Mouse (Mus musculus) intestine, postnatal 0 days (tissue): ENCODE measurements around the gene Rimklb. TPM values are rescaled to one million over a fixed set of nuclear protein-coding genes. Genes with fewer than 3 reads are reported as not detected.
"Not testable (repeated sequence)": the region's sequence is repeated elsewhere in the genome, so short reads cannot be mapped to it uniquely, and the experiment has no call there.

Experiments
- ATAC-seq: fragments of 200-750 bp; cut with Nextera tagmentation; 2 replicates; pipeline ENCODE4 v1.8.0; 2017; ENCODE audit warnings: mild to moderate bottlenecking, moderate TSS enrichment, moderate library complexity
- H3K27ac ChIP-seq: fragments of 300-500 bp; sonication (generic); 2 replicates; pipeline ENCODE4 v1.5.1; 2014; ENCODE audit warnings: mild to moderate bottlenecking, low read depth, low read length, moderate library complexity
- H3K27me3 ChIP-seq: fragments of 300-500 bp; sonication (generic); replicated peaks from 2 replicates; pipeline ENCODE4 v1.6.1; 2014; ENCODE audit warnings: low read length, mixed read lengths; ENCODE audit not compliant: control insufficient read depth, insufficient read depth
- H3K36me3 ChIP-seq: fragments of 300-500 bp; sonication (generic); 2 replicates; pipeline ENCODE4 v1.6.1; 2014; ENCODE audit warnings: mild to moderate bottlenecking, moderate library complexity; ENCODE audit not compliant: control insufficient read depth, insufficient read depth
- H3K4me1 ChIP-seq: fragments of 300-500 bp; sonication (generic); replicated peaks from 2 replicates; pipeline ENCODE4 v1.6.1; 2014; ENCODE audit warnings: antibody characterized with exemption, low read length, mixed read lengths; ENCODE audit not compliant: control insufficient read depth, insufficient read depth
- H3K4me2 ChIP-seq: fragments of 300-500 bp; sonication (generic); replicated peaks from 2 replicates; pipeline ENCODE4 v1.6.1; 2014; ENCODE audit warnings: low read depth, mild to moderate bottlenecking, moderate library complexity
- H3K4me3 ChIP-seq: fragments of 300-500 bp; sonication (generic); 2 replicates; pipeline ENCODE4 v1.5.1; 2014; ENCODE audit warnings: low read depth, low read length
- H3K9ac ChIP-seq: fragments of 300-500 bp; sonication (generic); 2 replicates; pipeline ENCODE4 v1.6.1; 2014; ENCODE audit warnings: mild to moderate bottlenecking, low read depth, low read length
- H3K9me3 ChIP-seq: fragments of 300-500 bp; sonication (generic); 2 replicates; pipeline ENCODE4 v1.6.1; 2016; ENCODE audit warnings: mixed run types; ENCODE audit not compliant: control insufficient read depth
- CTCF ChIP-seq: sonication (generic); IDR thresholded peaks from 2 replicates; pipeline ENCODE4 v1.5.1; 2016; ENCODE audit warnings: low read depth, mild to moderate bottlenecking, control low read depth, antibody characterized with exemption, moderate library complexity
- WGBS: fragments of 180-500 bp; shearing (Covaris S2); extraction: QIAGEN DNeasy Blood & Tissue Kit; methylation state at CpG from one replicate; pipeline ENCODE4 v1.1.7; 2014; 5-methylcytosine and 5-hydroxymethylcytosine counted together
- polyA plus RNA-seq: library from polyadenylated mRNA; unstranded; fragments of >200 nt; fragmentation: Nextera tagmentation; extraction: Ambion mirVana; gene quantifications from 2 replicates; pipeline ENCODE4 v1.2.1, GENCODE M21; 2015

The Rimklb gene
- polyA plus RNA-seq, 1 experiment from 2014 or later, result 1.5 TPM

DNA sequence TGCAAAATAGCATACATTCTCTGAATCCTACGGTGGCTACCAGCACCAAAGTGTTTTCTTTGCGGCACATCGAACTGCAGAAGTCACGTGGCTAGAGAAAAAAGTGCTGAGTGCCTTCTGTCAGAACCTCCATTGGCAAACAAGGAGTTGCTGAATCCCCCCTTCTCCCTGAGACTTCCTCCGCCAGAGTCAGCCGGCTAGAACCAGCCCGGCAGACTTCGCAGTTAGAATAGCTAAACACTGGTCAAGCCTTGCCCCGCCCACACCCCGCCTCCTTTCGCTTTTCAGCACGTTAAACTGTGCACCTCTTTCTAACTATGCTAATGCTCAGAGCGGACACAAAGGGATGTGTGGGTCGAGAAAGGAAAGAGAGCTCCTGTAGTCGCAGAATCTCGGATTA, 7.0 kb downstream of the Rimklb start:
- under 1% methylated on average over 16 of the region's 16 CpGs for WGBS

DNA sequence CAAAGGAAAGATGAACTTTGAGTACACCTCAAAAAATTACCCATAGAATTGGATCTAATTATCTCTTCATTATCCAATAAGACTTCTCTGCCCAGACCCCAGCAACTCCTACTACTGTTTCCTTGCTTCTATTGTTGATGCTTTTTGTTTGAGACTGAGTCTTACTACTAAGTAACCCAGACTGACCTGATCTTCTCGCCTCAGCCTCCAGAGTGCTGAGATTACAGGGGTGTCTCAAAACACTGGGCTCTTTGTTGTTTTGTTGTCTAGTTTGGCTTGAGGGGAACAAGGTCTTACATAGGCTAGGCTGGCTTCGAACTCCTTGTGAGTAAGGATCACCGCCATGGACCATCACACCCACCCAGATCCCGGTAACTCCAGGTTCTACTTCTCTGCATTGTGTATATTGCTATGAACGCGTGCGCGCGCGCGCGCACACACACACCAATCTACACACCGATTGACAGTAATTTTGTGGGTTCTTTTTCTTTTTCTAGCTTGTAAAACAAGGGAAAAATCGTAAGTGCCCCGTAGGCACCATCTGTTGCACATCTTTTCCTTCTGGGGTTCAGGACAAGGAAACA, 7.5 kb downstream of the Rimklb start:
- Histone ChIP-seq H3K4me3 (peak overlapping the region; percentile 37), H3K27ac (no peak overlapping the region)

More for the DNA sequence above, 7.0 kb downstream of the Rimklb start:
- no peaks in the 10 kb centered on the region for H3K36me3 ChIP-seq
- H3K4me3 ChIP-seq, result peak overlapping the region; percentile 37
- ATAC-seq, result peak; percentile 69
- peak overlapping the region; percentile 68 for H3K4me2 ChIP-seq
- H3K4me1 ChIP-seq, result no peaks in the 10 kb centered on the region
- peaks cover 30% of the 10 kb centered on the region for H3K27me3 ChIP-seq
- TF ChIP-seq CTCF, result no peak
- no peaks in the 10 kb centered on the region for H3K9me3 ChIP-seq
- H3K27ac ChIP-seq, result no peak overlapping the region
- no peak overlapping the region for H3K9ac ChIP-seq

DNA sequence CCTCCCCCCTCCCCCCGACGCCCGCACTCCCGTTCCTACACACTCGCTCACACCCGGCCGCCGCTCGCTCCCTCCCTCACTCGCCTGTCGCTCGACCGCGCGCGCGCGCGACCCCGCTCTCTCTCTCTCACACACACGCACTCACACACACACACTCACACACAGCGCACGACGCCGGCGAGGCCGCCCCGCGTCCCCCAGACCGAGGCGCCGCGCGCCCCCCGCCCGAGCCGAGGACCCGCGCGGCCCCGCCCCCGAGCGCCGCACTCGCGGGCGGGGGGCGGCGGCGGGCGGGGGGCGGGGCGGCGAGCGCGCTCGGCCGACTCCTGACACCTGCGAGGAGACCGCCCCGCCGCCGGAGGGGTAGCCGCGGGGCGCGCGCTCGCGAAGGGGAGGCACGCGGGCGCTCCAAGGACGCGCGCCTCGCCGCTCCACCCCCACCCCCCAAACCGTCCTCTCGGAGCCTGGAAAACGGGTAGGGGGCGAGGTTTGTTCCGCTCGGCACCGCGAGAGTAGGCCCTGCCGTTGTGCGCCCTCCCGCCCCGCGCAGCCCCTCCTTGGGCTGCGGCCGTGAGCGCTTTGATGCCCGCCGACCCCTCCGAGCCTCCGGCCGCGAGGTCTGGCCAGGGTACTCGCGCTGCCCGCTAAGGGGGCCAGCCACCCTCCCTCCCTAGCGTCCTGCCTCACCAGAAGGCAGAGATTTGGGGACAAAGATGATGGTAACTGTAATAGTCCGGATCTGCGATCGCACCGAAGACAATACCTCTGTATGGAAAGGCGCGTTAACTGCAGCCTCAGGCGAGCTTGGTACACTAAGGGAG, 12.1 kb downstream of the Rimklb start:
- Histone ChIP-seq H3K4me3 (peak overlapping the region; percentile 68), H3K9me3 (no peaks in the 10 kb centered on the region), H3K27me3 (peaks cover 48% of the 10 kb centered on the region), H3K27ac (no peak overlapping the region), H3K9ac (peak overlapping the region; percentile 45; the same call in 1 of the 2 replicates), H3K36me3 (no peaks in the 10 kb centered on the region), H3K4me2 (peak overlapping the region; percentile 99), H3K4me1 (no peaks in the 10 kb centered on the region)
- ATAC-seq, result peak; percentile 47
- WGBS, result under 1% methylated on average over 88 of the region's 111 CpGs
- TF ChIP-seq CTCF, result no peak

More for the DNA sequence above, 7.5 kb downstream of the Rimklb start:
- H3K9ac ChIP-seq, result no peak overlapping the region
- TF ChIP-seq CTCF, result no peak
- peak overlapping the region; percentile 68 for H3K4me2 ChIP-seq
- H3K4me1 ChIP-seq, result no peaks in the 10 kb centered on the region
- H3K36me3 ChIP-seq, result no peaks in the 10 kb centered on the region
- H3K27me3 ChIP-seq, result peaks cover 32% of the 10 kb centered on the region
- WGBS, result 22% methylated on average over 15 of the region's 15 CpGs
- ATAC-seq, result no peak
- no peaks in the 10 kb centered on the region for H3K9me3 ChIP-seq

DNA sequence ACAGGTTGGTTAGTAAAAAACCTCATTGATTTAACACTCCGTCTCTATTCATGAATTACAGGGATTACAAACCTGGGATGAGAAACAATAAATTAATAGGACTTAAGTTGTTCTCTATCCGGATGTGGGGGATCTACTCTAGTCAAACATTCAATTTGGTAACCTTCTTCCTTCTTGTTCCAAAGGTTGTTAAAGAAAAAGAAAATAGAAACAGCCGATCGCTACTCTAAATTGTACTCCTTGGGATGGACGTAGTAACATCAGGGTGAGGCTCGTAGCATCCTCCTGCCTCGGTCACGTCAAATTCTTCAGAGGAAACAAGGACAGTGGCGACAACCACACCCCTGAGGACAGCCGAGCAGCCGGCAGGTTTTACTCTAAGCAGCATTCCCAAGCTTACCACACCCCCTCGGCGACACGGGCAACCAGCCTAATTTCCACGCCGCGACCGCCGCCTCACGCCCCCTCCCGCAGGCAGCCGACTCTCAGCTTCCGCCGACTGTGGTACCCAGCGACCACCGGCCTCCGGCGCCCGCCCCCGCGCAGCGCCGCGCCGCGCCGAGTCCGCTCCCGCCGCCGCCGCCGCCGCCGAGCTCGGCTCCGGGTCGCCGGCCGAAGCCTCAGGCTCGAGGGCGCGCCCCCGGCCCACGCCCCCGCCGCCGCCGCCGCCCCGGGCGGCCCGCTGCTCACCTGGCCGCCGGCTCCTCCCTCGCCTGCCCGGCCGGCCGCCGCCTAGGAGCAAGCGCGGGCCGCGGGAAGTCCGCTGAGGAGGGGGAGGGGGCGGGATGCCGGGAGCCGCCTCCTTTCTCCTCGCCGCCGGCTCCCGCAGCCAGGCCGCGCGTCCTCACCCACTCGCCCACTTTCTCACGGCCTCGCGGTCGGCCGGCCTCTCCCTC, 12.9 kb downstream of the Rimklb start:
- Histone ChIP-seq H3K27me3 (peaks cover 48% of the 10 kb centered on the region), H3K9me3 (no peaks in the 10 kb centered on the region), H3K4me2 (peak overlapping the region; percentile 99), H3K27ac (no peak overlapping the region), H3K36me3 (no peaks in the 10 kb centered on the region), H3K4me3 (peak overlapping the region; percentile 68), H3K9ac (peak overlapping the region; percentile 45; the same call in 1 of the 2 replicates), H3K4me1 (no peaks in the 10 kb centered on the region)
- WGBS, result 1% methylated on average over 68 of the region's 91 CpGs
- TF ChIP-seq CTCF, result no peak
- ATAC-seq, result peak; percentile 44

DNA sequence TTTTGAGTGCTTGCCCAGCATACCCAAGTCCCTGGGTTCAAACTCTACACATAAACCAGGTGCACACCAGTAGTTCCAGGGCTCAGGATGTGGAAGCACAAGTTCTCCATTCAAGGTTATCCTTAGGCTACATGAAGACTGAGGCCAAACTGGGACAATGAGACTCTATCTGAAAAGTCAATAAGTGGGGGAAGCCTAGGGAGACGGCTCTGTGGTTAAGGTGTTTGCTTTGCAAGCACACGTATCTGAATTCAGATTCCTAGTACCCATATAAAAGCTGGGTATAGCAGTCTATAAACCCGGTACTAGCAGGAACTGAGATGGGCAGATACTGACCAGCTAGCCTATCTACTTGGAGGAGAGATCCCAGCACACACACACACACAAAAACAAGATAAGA, 20.5 kb downstream of the Rimklb start:
- no peak overlapping the region for H3K9ac ChIP-seq
- H3K4me2 ChIP-seq, result no peak overlapping the region
- H3K36me3 ChIP-seq, result no peaks in the 10 kb centered on the region
- H3K27me3 ChIP-seq, result peaks cover 3% of the 10 kb centered on the region; the same call in 1 of the 2 replicates
- H3K4me1 ChIP-seq, result no peaks in the 10 kb centered on the region
- 42% methylated on average over 3 of the region's 3 CpGs for WGBS
- ATAC-seq, result no peak
- TF ChIP-seq CTCF, result no peak
- no peak overlapping the region for H3K27ac ChIP-seq
- H3K4me3 ChIP-seq, result no peak overlapping the region
- H3K9me3 ChIP-seq, result no peaks in the 10 kb centered on the region

DNA sequence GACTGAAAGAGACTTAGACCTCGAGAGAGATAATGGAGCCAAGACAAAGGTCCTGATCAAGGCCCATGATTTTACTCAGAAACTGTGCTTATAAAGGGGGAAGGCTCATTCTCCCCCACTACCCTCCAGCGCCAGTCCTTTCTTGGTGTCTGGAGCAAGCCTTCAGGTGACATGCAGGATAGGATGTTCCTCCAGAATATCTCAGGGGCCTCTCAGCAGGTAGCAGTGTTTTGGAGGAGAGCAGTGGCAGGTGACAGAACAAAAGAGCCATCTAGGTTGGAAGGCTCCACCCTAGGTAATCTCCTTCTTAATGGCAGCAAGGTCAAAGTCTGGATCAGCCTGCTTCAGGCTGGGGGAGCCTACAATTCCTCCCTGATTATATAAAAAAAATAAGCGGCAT, 27.1 kb downstream of the Rimklb start:
- H3K27ac ChIP-seq, H3K9ac ChIP-seq, H3K4me3 ChIP-seq, H3K27me3 ChIP-seq, ATAC-seq, H3K4me1 ChIP-seq, H3K36me3 ChIP-seq, H3K4me2 ChIP-seq, H3K9me3 ChIP-seq: not testable (repeated sequence)
- whole genome bisulfite sequencing, result 74% methylated on average over 3 of the region's 3 CpGs
